Mouse (Mus musculus) MEL (cell line): Measurements from ENCODE around the gene Bcl2a1c.

Source experiments
- BHLHE40 ChIP-seq: IDR thresholded peaks from 2 replicates; pipeline ENCODE4 v1.6.1; 2012; ENCODE audit warnings: low read depth, mild to moderate bottlenecking, inconsistent platforms, low read length, improper control_type of control experiment, borderline replicate concordance
- CHD1 ChIP-seq: IDR thresholded peaks from 2 replicates; pipeline ENCODE4 v1.6.1; 2012; ENCODE audit warnings: low read depth, mild to moderate bottlenecking, inconsistent platforms, low read length, improper control_type of control experiment
- CTCF ChIP-seq, 3 experiments: IDR thresholded peaks in 2 of 3; conservative IDR thresholded peaks in 1 of 3; 2 replicates each; pipeline ENCODE4 v1.5.1; 2011 to 2012; ENCODE audit warnings: low read length in 3 of 3, low read depth in 2 of 3, mild to moderate bottlenecking in 2 of 3, improper control_type of control experiment in 1 of 3, inconsistent platforms in 1 of 3, mixed read lengths in 1 of 3, moderate library complexity in 1 of 3; ENCODE audit not compliant: control insufficient read depth in 1 of 3, insufficient read depth in 1 of 3, poor library complexity in 1 of 3, severe bottlenecking in 1 of 3
- ELF1 ChIP-seq: IDR thresholded peaks from 2 replicates; pipeline ENCODE4 v1.6.1; 2014; ENCODE audit warnings: low read depth, mild to moderate bottlenecking, inconsistent platforms, low read length, improper control_type of control experiment, moderate library complexity
- EP300 ChIP-seq, 2 experiments: IDR thresholded peaks; 2 replicates each; pipeline ENCODE4 v1.6.1; 2011; ENCODE audit warnings: improper control_type of control experiment in 2 of 2, low read length in 2 of 2, low read depth in 1 of 2, mild to moderate bottlenecking in 1 of 2
- MAFK ChIP-seq: IDR thresholded peaks from 2 replicates; pipeline ENCODE4 v1.6.1; 2011; ENCODE audit warnings: low read depth, mild to moderate bottlenecking, low read length, improper control_type of control experiment, borderline replicate concordance
- MAX ChIP-seq: IDR thresholded peaks from 2 replicates; pipeline ENCODE4 v1.6.1; 2011; ENCODE audit warnings: low read length, improper control_type of control experiment
- POLR2A ChIP-seq, 2 experiments: IDR thresholded peaks; 2 replicates each; pipeline ENCODE4 v1.6.1; 2011 to 2012; ENCODE audit warnings: low read length in 2 of 2, mild to moderate bottlenecking in 2 of 2, control low read depth in 1 of 2, improper control_type of control experiment in 1 of 2, low read depth in 1 of 2, moderate library complexity in 1 of 2; ENCODE audit not compliant: control insufficient read depth in 1 of 2, insufficient read depth in 1 of 2, poor library complexity in 1 of 2
- SIN3A ChIP-seq: IDR thresholded peaks from 2 replicates; pipeline ENCODE4 v1.6.1; 2012; ENCODE audit warnings: low read length, improper control_type of control experiment, inconsistent platforms
- UBTF ChIP-seq: IDR thresholded peaks from 2 replicates; pipeline ENCODE4 v1.6.1; 2012; ENCODE audit warnings: low read depth, mild to moderate bottlenecking, inconsistent platforms, low read length, improper control_type of control experiment, moderate library complexity, borderline replicate concordance; ENCODE audit not compliant: insufficient read depth
- USF1 ChIP-seq: IDR thresholded peaks from 2 replicates; pipeline ENCODE4 v1.6.1; 2014; ENCODE audit warnings: low read depth, mild to moderate bottlenecking, inconsistent platforms, low read length, improper control_type of control experiment, moderate library complexity
- ZC3H11A ChIP-seq: IDR thresholded peaks from 2 replicates; pipeline ENCODE4 v1.6.1; 2012; ENCODE audit warnings: low read depth, mild to moderate bottlenecking, inconsistent platforms, low read length, improper control_type of control experiment
- ZMIZ1 ChIP-seq: IDR thresholded peaks from 2 replicates; pipeline ENCODE4 v1.6.1; 2012; ENCODE audit warnings: low read depth, mild to moderate bottlenecking, inconsistent platforms, low read length, improper control_type of control experiment, moderate library complexity
- ZNF384 ChIP-seq: IDR thresholded peaks from 2 replicates; pipeline ENCODE4 v1.6.1; 2012; ENCODE audit warnings: low read depth, mild to moderate bottlenecking, inconsistent platforms, low read length, improper control_type of control experiment

DNA sequence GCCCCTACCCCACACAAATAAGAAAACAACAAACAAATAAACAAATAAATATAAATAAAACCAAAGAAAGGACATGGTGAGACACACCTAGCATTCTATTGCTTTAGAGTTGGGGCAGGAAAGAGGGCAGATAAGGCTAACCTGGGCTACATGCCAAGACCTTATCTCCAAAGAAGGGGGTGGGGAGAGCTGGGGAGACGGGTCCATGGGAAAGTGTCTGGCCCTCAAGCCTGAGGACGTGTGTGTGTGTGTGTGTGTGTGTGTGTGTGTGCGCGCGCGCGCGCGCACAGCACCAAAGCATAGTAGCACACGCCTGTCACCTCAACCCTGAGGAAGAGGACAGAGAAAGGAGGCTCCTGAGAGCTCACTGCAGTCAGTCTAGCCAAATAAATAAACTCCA is 47.2 kb downstream of the Bcl2a1c start:
- TF ChIP-seq MAX (no peak), EP300 (IDR thresholded peaks at IDR 0.05; ENCODE audit: low read depth in 1 of 2, low read length in 2 of 2) (peak; percentile 83 to 91), USF1 (no peak), ZC3H11A (no peak), POLR2A (IDR thresholded peaks at IDR 0.05; ENCODE audit: control insufficient read depth in 1 of 2, insufficient read depth in 1 of 2, low read depth in 1 of 2, low read length in 2 of 2, poor library complexity in 1 of 2) (peak in 1 of 2 experiments; percentile 35; a peak in 1 of 4 replicates), ZNF384 (no peak), UBTF (no peak), SIN3A (peak; percentile 75), ZMIZ1 (no peak), CHD1 (no peak), CTCF (IDR thresholded peaks at IDR 0.05 in 2 of 3, conservative IDR thresholded peaks at IDR 0.05 in 1 of 3; ENCODE audit: control insufficient read depth in 1 of 3, insufficient read depth in 1 of 3, low read depth in 2 of 3, low read length in 3 of 3, poor library complexity in 1 of 3, severe bottlenecking in 1 of 3) (no peak), ELF1 (no peak), MAFK (no peak; the same call in 1 of the 2 replicates), BHLHE40 (peak; percentile 58; the same call in 1 of the 2 replicates)
